Mouse (Mus musculus) neural tube, embryonic 15.5 days (tissue): Measurements from ENCODE around the gene Rai2. TPM values are rescaled to one million over a fixed set of nuclear protein-coding genes. Genes with fewer than 3 reads are reported as not detected.

Experiments
- ATAC-seq: fragments of 200-750 bp; cut with Nextera tagmentation; 2 replicates; pipeline ENCODE4 v1.8.0; 2017; ENCODE audit warnings: mild to moderate bottlenecking, moderate TSS enrichment, moderate library complexity; ENCODE audit not compliant: low FRiP score
- H3K27ac ChIP-seq: fragments of 300-500 bp; sonication (generic); replicated peaks from 2 replicates; pipeline ENCODE4 v1.5.1; 2015; ENCODE audit warnings: mild to moderate bottlenecking, inconsistent platforms
- H3K27me3 ChIP-seq: fragments of 300-500 bp; sonication (generic); replicated peaks from 2 replicates; pipeline ENCODE4 v1.6.1; 2015; ENCODE audit warnings: inconsistent platforms
- H3K36me3 ChIP-seq: fragments of 300-500 bp; sonication (generic); 2 replicates; pipeline ENCODE4 v1.6.1; 2015; ENCODE audit warnings: inconsistent platforms
- H3K4me1 ChIP-seq: fragments of 300-500 bp; sonication (generic); 2 replicates; pipeline ENCODE4 v1.6.1; 2015; ENCODE audit warnings: inconsistent platforms
- H3K4me2 ChIP-seq: fragments of 300-500 bp; sonication (generic); 2 replicates; pipeline ENCODE4 v1.6.1; 2015; ENCODE audit warnings: inconsistent platforms, mild to moderate bottlenecking, moderate library complexity
- H3K4me3 ChIP-seq: fragments of 300-500 bp; sonication (generic); replicated peaks from 2 replicates; pipeline ENCODE4 v1.5.1; 2015; ENCODE audit warnings: mild to moderate bottlenecking, inconsistent platforms
- H3K9ac ChIP-seq: fragments of 300-500 bp; sonication (generic); replicated peaks from 2 replicates; pipeline ENCODE4 v1.6.1; 2015; ENCODE audit warnings: mild to moderate bottlenecking, inconsistent platforms
- H3K9me3 ChIP-seq: fragments of 300-500 bp; sonication (generic); replicated peaks from 2 replicates; pipeline ENCODE4 v1.6.1; 2016; ENCODE audit warnings: inconsistent platforms
- WGBS: fragments of 180-500 bp; shearing (Covaris S2); methylation state at CpG from one replicate; pipeline ENCODE4 v1.1.7; 2015; ENCODE audit warnings: mixed read lengths; 5-methylcytosine and 5-hydroxymethylcytosine counted together
- polyA plus RNA-seq: library from polyadenylated mRNA; unstranded; fragments of >200 nt; fragmentation: Nextera tagmentation; extraction: Ambion mirVana; gene quantifications from 2 replicates; pipeline ENCODE4 v1.2.1, GENCODE M21; 2015

Gene Rai2
- 15.8 and 18.6 TPM in 2 replicates for polyA plus RNA-seq

DNA sequence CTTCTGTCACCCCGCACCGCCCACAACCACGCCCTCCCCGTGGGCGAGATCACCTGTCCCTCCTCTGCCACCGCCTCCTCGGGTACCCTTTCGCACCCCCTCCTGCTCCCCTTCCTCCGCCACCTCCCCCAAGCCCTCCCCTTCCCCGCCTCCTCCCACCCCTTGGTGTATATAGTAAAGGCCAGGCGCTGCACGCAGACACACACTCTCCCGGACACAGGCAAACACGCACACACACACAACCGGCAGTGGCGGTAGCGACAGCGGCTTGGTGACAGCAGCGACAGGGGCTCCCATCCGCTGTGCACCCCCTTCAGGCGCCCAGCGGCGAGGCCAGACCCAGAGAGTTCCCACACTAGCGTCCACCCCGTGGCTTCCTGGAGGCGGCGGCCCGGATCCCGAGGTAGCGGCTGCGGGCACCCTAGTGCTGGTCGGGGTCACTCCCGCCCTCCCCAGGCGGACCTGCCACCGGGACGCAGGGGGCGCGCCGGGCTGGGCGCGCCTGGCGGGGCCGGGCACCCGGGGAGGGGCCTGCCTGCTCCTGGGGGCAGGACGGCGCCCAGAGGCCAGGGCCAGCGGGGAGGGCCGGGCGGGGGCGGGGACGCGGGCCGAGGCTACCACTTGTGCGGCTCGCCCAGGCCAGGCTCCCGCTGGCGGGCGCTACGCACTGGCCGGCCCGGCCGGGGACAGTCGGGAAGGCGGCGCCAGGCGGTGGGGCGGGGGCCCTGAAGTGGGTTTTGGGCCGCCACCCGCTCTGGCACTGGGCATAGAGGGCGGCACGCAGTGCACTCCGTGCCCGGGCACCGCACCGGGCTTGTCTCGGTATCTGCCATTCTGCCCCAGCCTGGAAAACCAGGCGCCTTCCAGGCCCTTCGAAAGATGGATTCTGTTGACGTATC lies at the start of gene Rai2:
TSS of gene Rai2 (plus strand) at position 205 of the 899 bp plus-strand sequence.
- Histone ChIP-seq H3K4me1 (peaks cover 24% of the 10 kb centered on the region), H3K27ac (peak within 1 kb of the TSS; percentile 87), H3K4me2 (peak within 1 kb of the TSS; percentile 59), H3K36me3 (no peaks in the 10 kb centered on the region), H3K9me3 (no peaks in the 10 kb centered on the region), H3K27me3 (peaks cover 38% of the 10 kb centered on the region; the same call in 1 of the 2 replicates), H3K4me3 (peak within 1 kb of the TSS; percentile 59), H3K9ac (peak within 1 kb of the TSS; percentile 73)
- ATAC-seq: peak; percentile 89
- 17% methylated on average over 36 of the region's 79 CpGs for WGBS

DNA sequence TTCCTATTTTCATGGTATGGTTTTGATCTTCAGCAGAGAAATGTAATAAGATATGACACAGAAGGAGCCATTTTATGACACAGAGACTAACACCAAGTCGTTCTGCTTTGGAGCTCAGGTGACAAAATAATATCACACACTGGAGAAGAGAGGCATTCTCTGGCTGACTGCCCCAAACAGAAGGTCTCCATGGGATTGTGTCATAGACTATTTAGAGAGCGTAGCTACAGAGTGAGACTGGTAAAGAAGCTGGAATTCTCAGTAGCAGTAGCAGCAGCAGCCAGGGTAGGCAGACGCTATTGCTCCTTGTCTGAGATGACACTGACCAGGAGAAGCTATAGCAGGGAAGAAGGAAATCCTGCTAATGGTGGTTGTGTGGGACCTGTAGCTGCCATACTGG lies 27.5 kb upstream of the Rai2 start:
- no peaks in the 10 kb centered on the region for H3K36me3 ChIP-seq
- WGBS: 58% methylated on average over 3 of the region's 3 CpGs
- H3K27ac ChIP-seq: no peak overlapping the region
- no peak overlapping the region for H3K4me3 ChIP-seq
- no peaks in the 10 kb centered on the region for H3K4me1 ChIP-seq
- no peak overlapping the region for H3K9ac ChIP-seq
- no peaks in the 10 kb centered on the region for H3K9me3 ChIP-seq
- peaks cover 12% of the 10 kb centered on the region for H3K27me3 ChIP-seq
- H3K4me2 ChIP-seq: no peak overlapping the region
- ATAC-seq: no peak

DNA sequence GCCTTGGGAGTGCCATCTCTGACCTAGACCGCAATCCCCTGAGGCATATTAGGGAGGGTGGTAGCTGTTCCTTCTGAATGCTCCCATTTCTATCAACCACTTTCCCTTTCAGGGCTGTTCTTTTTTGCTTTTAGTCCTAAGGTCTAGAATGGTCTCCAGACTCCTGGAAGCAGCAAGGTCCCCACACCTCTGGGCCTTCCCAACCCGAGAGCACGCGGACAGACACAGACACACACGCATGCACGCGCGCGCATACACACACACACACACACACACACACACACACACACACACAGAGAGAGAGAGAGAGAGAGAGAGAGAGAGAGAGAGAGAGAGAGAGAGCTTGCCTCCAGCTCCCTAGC lies 385 bp upstream of the Rai2 start:
- peak; percentile 17; the same call in 1 of the 2 replicates for ATAC-seq
- peaks cover 37% of the 10 kb centered on the region; the same call in 1 of the 2 replicates for H3K27me3 ChIP-seq

DNA sequence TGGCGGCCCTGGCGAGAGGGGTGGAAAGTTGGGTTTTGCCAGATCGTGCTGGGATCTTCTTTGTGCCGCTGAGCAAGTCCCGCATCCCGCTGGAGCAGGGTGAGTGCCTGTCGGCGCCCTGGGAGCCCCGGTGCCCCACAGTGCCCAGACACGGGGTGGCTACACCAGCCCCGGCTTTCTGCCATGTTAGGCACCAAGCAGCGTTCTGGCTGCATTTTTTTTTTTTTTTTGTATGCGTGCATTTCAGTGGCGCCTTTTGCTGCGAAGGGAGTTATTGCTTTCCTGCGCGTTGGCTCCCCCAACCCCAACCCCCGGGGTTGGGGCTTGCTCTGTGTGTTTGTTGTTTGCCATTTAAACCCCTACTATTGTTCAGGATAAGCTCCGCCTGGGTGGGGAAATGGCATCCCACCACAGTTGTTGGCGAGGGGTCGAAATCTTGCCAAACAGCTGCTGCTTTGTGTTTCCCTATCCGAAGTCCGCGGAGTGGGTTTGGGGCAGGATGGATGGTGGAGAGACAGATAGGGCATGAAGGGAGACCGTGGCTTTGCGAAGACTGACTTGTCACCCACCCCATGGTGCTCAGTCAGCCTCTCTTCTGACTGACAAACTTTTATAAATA lies 1.0 kb downstream of the Rai2 start:
- H3K36me3 ChIP-seq: no peaks in the 10 kb centered on the region
- H3K9ac ChIP-seq: peak overlapping the region; percentile 73
- H3K27ac ChIP-seq: peak overlapping the region; percentile 87
- H3K27me3 ChIP-seq: peaks cover 40% of the 10 kb centered on the region; the same call in 1 of the 2 replicates
- H3K9me3 ChIP-seq: no peaks in the 10 kb centered on the region
- H3K4me1 ChIP-seq: peaks cover 27% of the 10 kb centered on the region
- peak overlapping the region; percentile 59 for H3K4me3 ChIP-seq
- ATAC-seq: peak; percentile 58
- peak overlapping the region; percentile 59 for H3K4me2 ChIP-seq
- WGBS: 22% methylated on average over 25 of the region's 26 CpGs

More for the DNA sequence above, 385 bp upstream of the Rai2 start:
- peak overlapping the region; percentile 59 for H3K4me3 ChIP-seq
- no peaks in the 10 kb centered on the region for H3K36me3 ChIP-seq
- H3K27ac ChIP-seq: peak overlapping the region; percentile 87
- H3K9me3 ChIP-seq: no peaks in the 10 kb centered on the region
- peak overlapping the region; percentile 73; the same call in 1 of the 2 replicates for H3K9ac ChIP-seq
- peaks cover 24% of the 10 kb centered on the region for H3K4me1 ChIP-seq
- WGBS: 34% methylated on average over 5 of the region's 9 CpGs
- peak overlapping the region; percentile 59 for H3K4me2 ChIP-seq

DNA sequence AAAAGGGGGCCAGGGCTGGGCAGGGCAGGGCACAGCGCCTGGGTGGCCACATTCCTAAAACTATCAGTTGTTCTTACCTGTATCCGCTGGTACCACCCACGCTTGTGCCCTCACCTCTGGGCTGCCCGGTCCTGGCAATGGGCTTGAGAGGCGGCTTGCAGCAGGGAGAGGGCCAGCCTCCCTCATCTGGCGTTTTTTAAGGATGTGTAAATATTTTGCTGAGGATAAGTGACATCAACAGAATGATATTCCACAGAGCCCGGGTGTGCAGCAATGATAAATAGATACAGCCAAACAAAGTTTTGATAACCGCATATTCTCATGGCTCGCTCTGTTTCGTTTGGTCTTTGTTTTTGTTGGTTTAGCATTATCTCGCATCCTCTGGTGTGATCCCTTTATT lies 1.7 kb downstream of the Rai2 start:
- no peak for ATAC-seq
- Histone ChIP-seq H3K27ac (peak overlapping the region; percentile 87), H3K4me3 (peak overlapping the region; percentile 59), H3K36me3 (no peaks in the 10 kb centered on the region), H3K4me1 (peaks cover 32% of the 10 kb centered on the region), H3K9me3 (no peaks in the 10 kb centered on the region), H3K9ac (peak overlapping the region; percentile 73), H3K4me2 (peak overlapping the region; percentile 59), H3K27me3 (peaks cover 46% of the 10 kb centered on the region; the same call in 1 of the 2 replicates)
- 26% methylated on average over 11 of the region's 11 CpGs for WGBS

DNA sequence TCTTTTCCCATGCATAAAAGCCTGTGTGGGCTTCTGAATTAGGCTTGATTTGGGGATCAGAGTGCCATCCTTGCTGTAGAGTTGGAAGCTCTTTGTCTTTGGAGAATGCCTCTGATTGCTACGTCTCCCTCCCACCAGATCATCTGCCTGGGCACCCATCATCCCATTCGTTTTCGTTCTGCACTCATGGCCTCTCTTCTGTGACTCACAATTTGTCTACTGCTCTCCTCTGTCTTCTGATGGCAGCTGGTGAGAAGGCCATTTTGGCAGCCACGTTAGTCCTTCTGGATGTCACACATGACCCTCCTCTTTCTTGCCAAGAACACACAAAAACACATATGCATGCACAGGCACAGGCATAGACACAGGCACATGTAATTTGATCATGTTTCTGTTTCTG lies 4.2 kb downstream of the Rai2 start:
- Histone ChIP-seq H3K4me3 (no peak overlapping the region), H3K27ac (no peak overlapping the region), H3K27me3 (peaks cover 41% of the 10 kb centered on the region; the same call in 1 of the 2 replicates), H3K36me3 (no peaks in the 10 kb centered on the region), H3K4me2 (peak overlapping the region; percentile 59), H3K9ac (no peak overlapping the region), H3K4me1 (peaks cover 40% of the 10 kb centered on the region), H3K9me3 (no peaks in the 10 kb centered on the region)
- 49% methylated on average over 4 of the region's 4 CpGs for WGBS
- ATAC-seq: no peak

DNA sequence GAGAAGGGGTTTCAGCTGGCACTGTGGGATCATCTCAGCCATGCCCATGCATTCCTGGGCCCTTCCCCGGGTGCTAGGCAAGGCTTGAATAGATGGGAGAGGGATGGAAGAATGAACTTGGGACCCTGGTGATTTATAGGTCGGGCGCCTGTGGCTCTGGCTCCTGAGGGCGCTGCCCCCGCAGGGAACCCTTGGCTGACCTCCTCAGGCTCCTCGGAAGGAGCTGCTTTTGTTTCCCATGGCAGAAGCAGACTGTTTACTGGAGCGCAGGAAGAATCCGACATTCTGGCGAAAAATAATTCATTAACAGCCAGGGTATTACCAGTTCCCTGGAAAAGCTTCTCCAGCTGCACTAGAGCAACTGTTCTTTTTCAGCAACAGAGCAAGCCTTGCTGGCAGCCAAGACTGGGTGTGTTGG lies 6.5 kb downstream of the Rai2 start:
- ATAC-seq: no peak
- H3K27me3 ChIP-seq: peaks cover 32% of the 10 kb centered on the region; the same call in 1 of the 2 replicates
- H3K9ac ChIP-seq: no peak overlapping the region
- no peaks in the 10 kb centered on the region for H3K9me3 ChIP-seq
- no peaks in the 10 kb centered on the region for H3K36me3 ChIP-seq
- no peak overlapping the region for H3K4me3 ChIP-seq
- H3K4me2 ChIP-seq: peak overlapping the region; percentile 43
- peak overlapping the region; percentile 61 for H3K27ac ChIP-seq
- peaks cover 42% of the 10 kb centered on the region for H3K4me1 ChIP-seq
- WGBS: 22% methylated on average over 9 of the region's 9 CpGs

DNA sequence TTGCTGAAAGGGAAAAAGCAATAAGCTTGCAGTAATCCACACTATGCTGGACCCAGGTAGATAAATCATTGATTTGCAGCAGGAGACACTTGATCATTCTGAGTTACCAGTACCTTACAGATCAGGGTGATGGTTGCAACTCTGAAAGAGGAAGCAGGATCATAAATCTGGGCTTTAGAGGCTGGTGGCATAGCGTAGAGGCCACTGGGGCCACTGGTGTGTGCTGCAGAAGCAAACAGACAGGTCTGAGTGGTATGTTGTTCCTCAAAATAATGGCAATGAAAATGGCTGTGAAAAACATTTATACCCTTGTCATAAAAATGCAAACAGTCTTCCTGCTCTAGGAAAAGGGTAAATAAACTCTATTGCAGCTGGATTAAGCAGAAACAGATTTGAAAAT lies 9.4 kb downstream of the Rai2 start:
- H3K9ac ChIP-seq: no peak overlapping the region
- H3K9me3 ChIP-seq: no peaks in the 10 kb centered on the region
- no peak overlapping the region for H3K27ac ChIP-seq
- H3K4me3 ChIP-seq: no peak overlapping the region
- ATAC-seq: no peak
- WGBS: 43% methylated on average over 1 of the region's 1 CpGs
- H3K4me2 ChIP-seq: no peak overlapping the region
- peaks cover 22% of the 10 kb centered on the region; the same call in 1 of the 2 replicates for H3K27me3 ChIP-seq
- H3K36me3 ChIP-seq: no peaks in the 10 kb centered on the region
- peaks cover 18% of the 10 kb centered on the region for H3K4me1 ChIP-seq

DNA sequence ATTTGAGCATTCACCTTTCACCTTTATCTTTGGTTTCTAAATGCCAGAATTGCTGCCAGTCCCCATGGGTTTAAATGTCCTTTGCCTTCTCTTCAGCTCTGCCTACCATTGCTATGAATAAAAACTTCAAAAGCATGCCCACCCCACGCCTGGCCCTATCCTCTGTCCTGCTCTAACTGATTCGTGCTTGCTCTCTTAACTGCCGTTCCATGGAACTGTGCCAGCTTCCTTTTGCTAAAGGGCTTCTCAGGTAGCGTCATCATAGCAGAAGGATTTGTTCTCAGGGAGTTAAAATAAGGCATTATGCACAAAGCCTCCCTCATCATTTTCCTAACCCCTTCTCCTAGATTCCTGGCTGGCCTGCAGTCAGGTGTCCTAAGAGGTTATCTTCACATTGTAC lies 11.6 kb downstream of the Rai2 start:
- no peak overlapping the region for H3K4me3 ChIP-seq
- peaks cover 13% of the 10 kb centered on the region for H3K4me1 ChIP-seq
- H3K4me2 ChIP-seq: no peak overlapping the region
- H3K36me3 ChIP-seq: no peaks in the 10 kb centered on the region
- no peak overlapping the region for H3K27ac ChIP-seq
- no peaks in the 10 kb centered on the region for H3K9me3 ChIP-seq
- H3K9ac ChIP-seq: no peak overlapping the region
- 52% methylated on average over 4 of the region's 4 CpGs for WGBS
- ATAC-seq: no peak
- H3K27me3 ChIP-seq: peaks cover 13% of the 10 kb centered on the region; the same call in 1 of the 2 replicates

DNA sequence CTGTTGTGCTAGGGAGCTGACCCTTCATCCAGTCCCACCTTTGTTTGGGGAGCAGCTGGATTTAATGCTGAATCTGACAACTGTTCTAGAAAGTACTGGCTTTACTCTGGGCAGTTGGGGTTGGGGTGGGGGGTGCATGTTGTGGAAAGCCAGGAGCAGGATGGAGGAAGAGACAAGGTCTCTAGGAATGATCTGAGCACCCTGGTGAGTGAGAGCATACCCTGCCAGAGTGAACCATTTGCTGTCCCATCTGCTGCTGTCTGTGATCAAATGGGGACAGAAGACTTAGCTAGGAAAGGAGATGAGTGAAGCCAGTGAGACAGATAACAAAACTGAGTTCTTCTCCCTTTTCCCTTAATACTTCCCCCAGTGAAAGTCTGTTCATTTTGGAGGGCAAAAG lies 13.2 kb downstream of the Rai2 start:
- Histone ChIP-seq H3K9ac (no peak overlapping the region), H3K27ac (no peak overlapping the region), H3K4me2 (no peak overlapping the region), H3K4me1 (peaks cover 21% of the 10 kb centered on the region), H3K27me3 (peaks cover 20% of the 10 kb centered on the region; the same call in 1 of the 2 replicates), H3K9me3 (no peaks in the 10 kb centered on the region), H3K4me3 (no peak overlapping the region), H3K36me3 (no peaks in the 10 kb centered on the region)
- ATAC-seq: no peak

DNA sequence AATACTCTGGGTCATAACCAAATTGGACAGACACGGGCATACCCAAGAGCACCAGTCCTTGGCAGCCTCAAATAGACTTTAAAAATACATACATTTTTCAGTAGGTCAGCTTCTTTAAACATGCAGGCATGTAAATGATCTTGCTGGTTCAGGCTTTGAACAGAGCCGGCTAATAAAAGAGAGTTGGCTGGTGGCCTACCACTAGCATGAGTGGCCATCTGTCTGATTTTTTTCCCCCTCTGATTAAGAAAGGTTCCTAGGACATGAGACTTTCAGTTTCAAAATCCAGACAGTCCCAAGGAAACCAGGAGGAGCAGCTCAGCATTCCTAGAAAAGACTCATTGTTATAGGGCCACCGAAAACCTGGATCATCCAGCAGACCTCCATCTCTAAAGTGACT lies 15.0 kb downstream of the Rai2 start:
- Histone ChIP-seq H3K27ac (no peak overlapping the region), H3K9ac (no peak overlapping the region), H3K4me2 (no peak overlapping the region), H3K36me3 (no peaks in the 10 kb centered on the region), H3K9me3 (no peaks in the 10 kb centered on the region), H3K4me1 (peaks cover 16% of the 10 kb centered on the region), H3K27me3 (peaks cover 24% of the 10 kb centered on the region; the same call in 1 of the 2 replicates), H3K4me3 (no peak overlapping the region)
- ATAC-seq: no peak
- whole genome bisulfite sequencing: 72% methylated on average over 3 of the region's 3 CpGs
